Mouse (Mus musculus) embryonic fibroblast, embryonic 13.5 days (primary cell): ENCODE data around the gene Nsd1. TPM values are rescaled to one million over a fixed set of nuclear protein-coding genes. Genes with fewer than 3 reads are reported as not detected.

ENCODE experiments used
- H3K27ac ChIP-seq: 2 replicates; pipeline ENCODE4 v1.5.1; 2012; ENCODE audit warnings: low read length, control low read depth, inconsistent platforms; ENCODE audit not compliant: insufficient read depth
- H3K4me1 ChIP-seq: 2 replicates; pipeline ENCODE4 v1.6.1; 2011; ENCODE audit warnings: low read length; ENCODE audit not compliant: control insufficient read depth, insufficient read depth
- H3K4me3 ChIP-seq: 2 replicates; pipeline ENCODE4 v1.5.1; 2011; ENCODE audit warnings: mild to moderate bottlenecking, control low read depth, low read length; ENCODE audit not compliant: insufficient read depth
- CTCF ChIP-seq: IDR thresholded peaks from 2 replicates; pipeline ENCODE4 v1.5.1; 2011; ENCODE audit warnings: mild to moderate bottlenecking, control low read depth, low read length, moderate library complexity, borderline replicate concordance; ENCODE audit not compliant: insufficient read depth
- POLR2A ChIP-seq: IDR thresholded peaks from 2 replicates; pipeline ENCODE4 v1.6.1; 2011; ENCODE audit warnings: low read depth, mild to moderate bottlenecking, control low read depth, low read length, moderate library complexity
- polyA plus RNA-seq: library from polyadenylated mRNA; stranded (reverse); fragments of >200 nt; gene quantifications from 2 replicates; pipeline ENCODE4 v1.2.4, GENCODE M21; 2011; ENCODE audit warnings: low read depth; ENCODE audit not compliant: missing spikeins, insufficient read length

The Nsd1 gene
- 73.9 and 86.2 TPM in 2 replicates for polyA plus RNA-seq

DNA sequence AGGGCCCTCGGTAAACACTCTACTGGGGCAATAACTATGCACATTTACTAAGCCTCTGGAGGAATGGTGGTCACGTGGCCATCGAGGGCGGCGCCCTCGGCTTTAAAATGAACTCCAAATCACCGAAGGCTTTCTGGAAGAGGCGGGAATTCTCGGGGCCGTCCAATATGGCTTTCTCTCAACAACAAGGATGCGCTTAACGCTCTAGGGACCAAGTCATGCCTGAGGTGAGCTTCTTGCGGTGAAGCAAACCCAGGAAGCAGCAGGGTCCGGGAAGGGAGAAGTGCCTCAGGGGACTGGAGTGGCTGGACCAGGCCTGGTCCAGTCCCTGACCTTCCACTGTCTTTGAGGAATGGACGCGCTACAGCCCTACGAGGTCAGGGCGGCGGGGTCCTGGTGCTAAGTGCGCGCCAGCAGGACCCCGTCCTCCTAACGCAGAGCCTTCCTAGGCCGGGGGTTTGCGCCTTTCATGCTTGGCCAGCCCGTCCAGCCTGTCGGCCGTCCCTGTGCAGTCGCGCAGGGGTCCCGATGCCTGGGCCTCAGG is at the start of gene Nsd1:
Gene Nsd1 (plus strand): TSS at position 134 of the 544 bp plus-strand sequence.
- no peak within 1 kb of the TSS for H3K4me3 ChIP-seq
- TF ChIP-seq CTCF (no peak), POLR2A (no peak)
- H3K27ac ChIP-seq: no peak within 1 kb of the TSS
- H3K4me1 ChIP-seq: 0 out of 2 replicates have a peak, but pooled peaks cover 5% of the 10 kb centered on the region

DNA sequence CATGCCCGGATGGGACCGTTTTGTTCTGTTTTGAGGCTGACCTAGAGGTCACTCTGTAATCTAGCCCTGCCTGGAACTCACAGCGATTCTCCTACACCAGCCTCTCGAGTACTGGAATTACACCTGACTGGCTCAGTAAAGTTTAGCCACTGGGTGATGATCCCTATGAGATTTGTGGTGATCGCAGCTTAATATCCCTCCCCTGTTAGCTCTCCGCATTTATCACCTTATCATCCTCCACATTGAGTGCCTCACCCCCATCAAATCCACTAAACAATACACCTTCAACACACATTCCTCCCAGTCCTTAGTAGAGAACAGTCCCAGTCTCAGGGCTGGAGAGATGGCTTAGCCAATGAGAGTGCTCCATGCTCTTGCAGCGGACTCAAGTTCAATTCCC is 47.2 kb upstream of the Nsd1 start:
- no peak overlapping the region for H3K27ac ChIP-seq
- no peaks in the 10 kb centered on the region for H3K4me1 ChIP-seq
- TF ChIP-seq POLR2A (no peak), CTCF (no peak)
- H3K4me3 ChIP-seq: no peak overlapping the region

DNA sequence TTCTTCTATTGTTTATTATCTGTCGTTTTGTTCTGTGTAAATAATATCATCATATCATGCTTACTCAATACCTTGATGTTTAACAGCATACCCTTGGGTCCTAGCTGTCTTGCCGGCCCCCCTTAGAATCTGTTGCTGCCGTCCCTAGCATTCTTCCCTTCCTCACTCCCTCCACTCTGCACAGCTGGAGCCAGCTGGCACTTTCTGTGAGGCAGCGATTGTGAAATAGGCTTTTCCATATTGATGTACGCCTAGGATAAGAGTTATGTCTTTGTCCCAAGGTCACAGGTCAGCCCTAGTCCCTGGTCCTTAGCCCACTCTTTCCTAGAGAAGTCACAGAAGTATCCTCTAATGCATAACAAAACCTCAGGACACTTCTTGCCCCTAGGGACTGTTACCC is 46.0 kb upstream of the Nsd1 start:
- no peaks in the 10 kb centered on the region for H3K4me1 ChIP-seq
- TF ChIP-seq POLR2A (no peak), CTCF (no peak)
- H3K4me3 ChIP-seq: no peak overlapping the region
- H3K27ac ChIP-seq: no peak overlapping the region

DNA sequence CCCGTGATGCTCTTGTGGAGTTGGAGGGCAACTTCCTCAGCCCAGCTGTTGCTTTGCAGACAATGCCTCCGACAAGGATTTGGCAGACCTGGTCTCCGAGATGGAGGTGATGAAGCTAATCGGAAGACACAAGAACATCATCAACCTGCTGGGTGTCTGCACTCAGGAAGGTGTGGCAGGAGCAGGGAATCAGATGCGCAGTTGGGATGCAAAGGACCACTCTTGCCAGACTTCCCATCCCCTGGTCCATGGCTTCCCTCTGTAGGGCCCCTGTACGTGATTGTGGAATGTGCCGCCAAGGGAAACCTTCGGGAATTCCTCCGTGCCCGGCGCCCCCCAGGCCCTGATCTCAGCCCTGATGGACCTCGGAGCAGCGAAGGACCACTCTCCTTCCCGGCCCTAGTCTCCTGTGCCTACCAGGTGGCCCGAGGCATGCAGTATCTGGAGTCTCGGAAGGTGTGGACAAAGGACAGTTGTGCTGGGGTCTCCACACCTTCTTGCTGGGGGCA is 43.7 kb upstream of the Nsd1 start:
- TF ChIP-seq CTCF (no peak), POLR2A (no peak)
- no peak overlapping the region for H3K4me3 ChIP-seq
- no peak overlapping the region for H3K27ac ChIP-seq
- H3K4me1 ChIP-seq: no peaks in the 10 kb centered on the region

- no peak overlapping the region for H3K4me3 ChIP-seq
- TF ChIP-seq POLR2A (no peak), CTCF (no peak)
- H3K4me1 ChIP-seq: no peaks in the 10 kb centered on the region
- no peak overlapping the region for H3K27ac ChIP-seq
Observed at GRCm38 (mm10) chr13:55166806-55167725, 42.5 kb upstream of the Nsd1 start.

DNA sequence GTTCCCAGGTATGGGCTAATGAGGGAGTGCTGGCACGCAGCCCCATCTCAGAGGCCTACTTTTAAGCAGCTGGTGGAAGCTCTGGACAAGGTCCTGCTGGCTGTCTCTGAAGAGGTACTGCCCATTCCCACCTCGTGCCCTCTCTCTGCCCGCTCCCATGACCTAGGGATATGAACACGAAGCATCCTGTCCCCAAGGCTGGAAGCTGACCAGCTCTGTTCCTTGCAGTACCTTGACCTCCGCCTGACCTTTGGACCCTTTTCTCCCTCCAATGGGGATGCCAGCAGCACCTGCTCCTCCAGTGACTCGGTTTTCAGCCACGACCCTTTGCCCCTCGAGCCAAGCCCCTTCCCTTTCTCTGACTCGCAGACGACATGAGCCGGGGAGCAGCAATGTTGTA is 41.8 kb upstream of the Nsd1 start:
- TF ChIP-seq POLR2A (no peak), CTCF (no peak)
- Histone ChIP-seq H3K4me1 (no peaks in the 10 kb centered on the region), H3K27ac (no peak overlapping the region), H3K4me3 (no peak overlapping the region)

- Histone ChIP-seq H3K27ac (no peak overlapping the region), H3K4me3 (no peak overlapping the region), H3K4me1 (no peaks in the 10 kb centered on the region)
- no peak for TF ChIP-seq CTCF
- TF ChIP-seq POLR2A: no peak
Observed at GRCm38 (mm10) chr13:55168255-55168654, 41.3 kb upstream of the Nsd1 start.

DNA sequence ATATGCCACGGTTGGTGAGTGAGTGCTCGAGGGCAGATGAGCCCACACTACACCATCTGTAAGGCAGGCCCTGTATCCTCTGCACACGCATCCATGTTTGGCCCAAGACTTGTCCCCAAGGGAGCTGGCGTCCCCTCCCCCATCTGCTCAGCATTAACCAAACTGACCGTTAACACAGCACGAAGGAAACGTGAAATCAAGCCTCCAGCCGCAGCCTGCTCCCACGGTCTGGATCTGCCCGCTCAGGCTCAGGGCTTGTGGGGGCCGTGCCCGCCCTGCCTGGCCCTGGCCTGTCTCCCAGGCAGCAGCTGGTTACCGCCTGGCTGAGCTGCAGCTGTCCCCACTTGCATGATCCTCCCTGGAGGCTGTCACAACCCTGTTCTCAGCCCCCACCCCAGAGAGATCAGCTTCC is 40.6 kb upstream of the Nsd1 start:
- TF ChIP-seq POLR2A (no peak), CTCF (no peak)
- H3K4me1 ChIP-seq: no peaks in the 10 kb centered on the region
- no peak overlapping the region for H3K27ac ChIP-seq
- H3K4me3 ChIP-seq: no peak overlapping the region

DNA sequence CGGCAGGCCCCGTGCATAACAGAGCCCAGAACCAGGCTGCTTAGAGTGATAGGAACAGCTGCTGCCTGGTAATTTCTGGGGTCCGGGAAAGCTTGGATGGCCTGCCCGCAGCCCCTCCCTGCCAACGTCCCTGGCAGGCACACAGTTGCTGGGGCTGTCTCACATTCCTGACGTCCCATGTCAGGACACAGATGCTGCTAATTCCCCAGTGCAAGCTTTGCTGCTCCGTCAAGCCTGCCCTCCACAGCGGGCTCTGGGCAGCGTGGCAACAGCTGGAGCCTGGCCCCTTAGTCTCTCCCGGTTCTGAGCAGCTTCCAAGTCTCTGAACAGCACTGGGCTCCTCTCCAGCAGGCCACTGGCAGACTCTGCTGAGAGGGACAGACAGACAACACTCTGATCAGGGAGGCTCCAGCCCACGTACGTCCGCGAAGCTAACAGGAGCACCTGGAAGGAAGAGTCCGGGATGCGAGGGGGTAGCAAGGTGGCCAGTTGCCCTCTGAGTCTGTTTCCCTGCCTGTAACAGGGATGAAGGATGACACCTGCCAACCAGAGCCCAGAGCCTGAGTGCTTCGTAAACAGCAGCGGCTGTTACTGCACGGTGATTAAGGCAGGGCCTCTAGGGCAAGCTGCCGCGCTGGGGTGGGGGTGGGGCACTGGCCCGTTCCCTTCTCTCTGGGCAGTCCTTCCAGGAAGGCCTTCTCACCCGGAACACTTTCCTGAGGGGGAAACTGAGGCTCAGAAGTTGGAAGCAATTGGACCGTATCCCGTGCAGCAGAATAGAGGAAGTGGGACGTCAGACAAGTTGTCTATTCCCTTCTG is 37.9 kb upstream of the Nsd1 start:
- Histone ChIP-seq H3K4me1 (no peaks in the 10 kb centered on the region), H3K27ac (no peak overlapping the region), H3K4me3 (no peak overlapping the region)
- no peak for TF ChIP-seq CTCF
- TF ChIP-seq POLR2A: no peak

GRCm38 (mm10) chr13:55172336-55172770 is 37.2 kb upstream of the Nsd1 start:
- Histone ChIP-seq H3K4me1 (no peaks in the 10 kb centered on the region), H3K27ac (no peak overlapping the region), H3K4me3 (no peak overlapping the region)
- TF ChIP-seq POLR2A (no peak), CTCF (no peak)
